Comparison of ENCODE assay signal across 17 mouse cellular contexts in the genomic region with DNA sequence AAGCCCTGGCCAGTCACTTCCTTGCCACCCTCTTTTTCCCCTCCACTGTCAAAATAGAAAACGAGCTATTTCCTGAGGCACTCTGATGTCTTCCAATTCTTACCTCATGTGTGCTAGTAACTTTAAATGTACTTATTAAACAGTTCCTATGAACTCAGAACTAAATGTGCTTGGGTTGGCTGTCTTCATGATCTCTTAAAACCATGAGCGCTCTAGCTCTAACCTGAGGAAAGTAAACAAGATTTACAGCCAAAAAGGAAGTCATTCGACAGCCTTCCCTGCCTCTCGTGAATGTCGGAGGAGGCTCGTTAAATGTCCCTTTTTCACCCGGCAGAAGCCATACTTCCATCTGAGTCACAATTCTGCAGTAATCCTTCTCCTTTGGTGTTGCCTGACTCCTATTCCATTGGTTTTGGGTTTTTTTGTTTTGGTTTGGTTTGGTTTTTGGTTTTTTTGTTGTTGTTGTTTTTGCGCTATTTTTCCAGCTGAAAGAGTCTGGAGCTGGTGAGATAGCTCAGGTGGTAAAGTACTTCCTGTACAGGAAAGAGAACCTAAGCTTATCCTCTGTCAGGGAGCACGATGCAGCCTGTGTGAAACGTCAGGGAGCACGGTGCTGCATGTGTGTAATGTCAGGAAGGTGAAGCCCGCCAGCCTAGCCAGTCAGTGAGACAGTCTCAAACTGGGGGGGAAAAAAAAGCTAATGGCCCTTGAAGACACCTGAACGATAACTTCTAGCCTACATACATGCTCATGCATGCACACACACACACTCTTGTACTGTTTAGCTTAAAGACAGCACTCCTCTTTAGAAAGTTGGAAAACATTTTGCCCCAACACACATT. TPM values are rescaled to one million over a fixed set of nuclear protein-coding genes. Genes with fewer than 3 reads are reported as not detected.
DNase-seq lines count a peak whose midpoint lies in the region; ATAC-seq and TF ChIP-seq lines count a peak whose summit lies in the region.
"Had no signal": no experiment of that assay in that cellular context is flagged by ENCODE, and none has a peak within 500 bp of the region (broad histone marks: within the 10 kb centered on the region; RNA-seq: fewer than 3 reads in every experiment).

No protein-coding gene starts in this region.

- TF ChIP-seq CTCF in embryonic fibroblast, embryonic 13.5 days (IDR thresholded peaks at IDR 0.05; ENCODE audit: borderline replicate concordance, insufficient read depth, low read length) = no peak

- H3K36me3 ChIP-seq in heart, embryonic 16.5 days (ENCODE audit: control insufficient read depth, insufficient read depth) = no peaks in the 10 kb centered on the region
- H3K36me3 ChIP-seq in heart, embryonic 11.5 days (ENCODE audit: control insufficient read depth, insufficient read depth, low read length) = no peaks in the 10 kb centered on the region
- H3K36me3 ChIP-seq in macrophage (ENCODE audit: inconsistent target) = no peaks in the 10 kb centered on the region
- H3K36me3 ChIP-seq: embryonic facial prominence, embryonic 13.5 days; forebrain, embryonic 15.5 days; hindbrain, embryonic 12.5 days had no signal

- H3K79me2 ChIP-seq in macrophage (ENCODE audit: inconsistent target) = peaks cover 100% of the 10 kb centered on the region

- H3K9me3 ChIP-seq in heart, embryonic 16.5 days (replicated peaks; ENCODE audit: control insufficient read depth, low read length) = no peaks in the 10 kb centered on the region
- H3K9me3 ChIP-seq in heart, embryonic 11.5 days (replicated peaks; ENCODE audit: control insufficient read depth, low read length) = no peaks in the 10 kb centered on the region
- H3K9me3 ChIP-seq: embryonic facial prominence, embryonic 13.5 days; forebrain, embryonic 15.5 days; hindbrain, embryonic 12.5 days had no signal

- TF ChIP-seq POLR2A in embryonic fibroblast, embryonic 13.5 days (IDR thresholded peaks at IDR 0.05; ENCODE audit: low read depth, low read length) = no peak

- 53% methylated on average over 13 of the region's 13 CpGs for WGBS in heart, embryonic 16.5 days
- 57% methylated on average over 13 of the region's 13 CpGs for WGBS in heart, embryonic 11.5 days (ENCODE audit: insufficient replicate concordance)
- 23% methylated on average over 12 of the region's 13 CpGs for WGBS in macrophage (ENCODE audit: missing documents)

- H3K27me3 ChIP-seq in heart, embryonic 16.5 days (ENCODE audit: control insufficient read depth, insufficient read depth, low read length) = no peaks in the 10 kb centered on the region
- no peaks in the 10 kb centered on the region for H3K27me3 ChIP-seq in heart, embryonic 11.5 days (ENCODE audit: control insufficient read depth, insufficient read depth, low read length)
- H3K27me3 ChIP-seq: embryonic facial prominence, embryonic 13.5 days; forebrain, embryonic 15.5 days; hindbrain, embryonic 12.5 days had no signal

- H3K9ac ChIP-seq in heart, embryonic 16.5 days (ENCODE audit: low read length) = no peak overlapping the region; the same call in 1 of the 2 replicates
- H3K9ac ChIP-seq in heart, embryonic 11.5 days (ENCODE audit: low read depth, low read length) = no peak overlapping the region
- H3K9ac ChIP-seq: embryonic facial prominence, embryonic 13.5 days; forebrain, embryonic 15.5 days; hindbrain, embryonic 12.5 days had no signal

- H3K4me3 ChIP-seq in heart, embryonic 16.5 days (ENCODE audit: low read length) = no peak overlapping the region
- H3K4me3 ChIP-seq in heart, embryonic 11.5 days (ENCODE audit: low read depth, low read length) = no peak overlapping the region
- H3K4me3 ChIP-seq in embryonic fibroblast, embryonic 13.5 days (ENCODE audit: insufficient read depth, low read length) = no peak overlapping the region
- no peak overlapping the region for H3K4me3 ChIP-seq in macrophage (ENCODE audit: inconsistent target)
- H3K4me3 ChIP-seq: embryonic facial prominence, embryonic 13.5 days; forebrain, embryonic 15.5 days; hindbrain, embryonic 12.5 days had no signal

- H3K4me1 ChIP-seq in heart, embryonic 16.5 days (ENCODE audit: control insufficient read depth, insufficient read depth, low read length) = peaks cover 38% of the 10 kb centered on the region
- H3K4me1 ChIP-seq in heart, embryonic 11.5 days (ENCODE audit: control insufficient read depth, insufficient read depth, low read length) = peaks cover 16% of the 10 kb centered on the region
- peaks cover 28% of the 10 kb centered on the region for H3K4me1 ChIP-seq in embryonic fibroblast, embryonic 13.5 days (ENCODE audit: control insufficient read depth, insufficient read depth, low read length)
- H3K4me1 ChIP-seq: forebrain, embryonic 15.5 days; hindbrain, embryonic 12.5 days had no signal

- H3K27ac ChIP-seq in heart, embryonic 16.5 days (ENCODE audit: low read length) = peak overlapping the region; percentile 78; the same call in 1 of the 2 replicates
- H3K27ac ChIP-seq in heart, embryonic 11.5 days (ENCODE audit: low read depth, low read length) = no peak overlapping the region
- H3K27ac ChIP-seq in embryonic fibroblast, embryonic 13.5 days (ENCODE audit: insufficient read depth, low read length) = peak overlapping the region; percentile 5; the same call in 1 of the 2 replicates
- H3K27ac ChIP-seq in macrophage = peak overlapping the region; percentile 56
- H3K27ac ChIP-seq: embryonic facial prominence, embryonic 13.5 days; forebrain, embryonic 15.5 days; hindbrain, embryonic 12.5 days had no signal

- ATAC-seq in heart, embryonic 16.5 days (replicated peaks; ENCODE audit: extremely low read depth, insufficient read depth, low FRiP score) = no peak
- no peak for ATAC-seq in heart, embryonic 11.5 days (replicated peaks; ENCODE audit: insufficient number of reproducible peaks, low FRiP score, low TSS enrichment)
- ATAC-seq in erythroblast, adult 5-6 weeks (replicated peaks; ENCODE audit: low FRiP score, poor library complexity, severe bottlenecking) = no peak
- ATAC-seq: forebrain, embryonic 15.5 days; midbrain, embryonic 16.5 days had no signal

- DNase-seq in CD4-positive helper T cell, adult 2 months (ENCODE audit: low read depth, low spot score) = peak; percentile 48
- no peak for DNase-seq in layer of hippocampus, postnatal 25 days (ENCODE audit: extremely low spot score in 1 of 2, low spot score in 1 of 2)
- no peak for DNase-seq in urinary bladder, postnatal 4 days (ENCODE audit: low spot score in 2 of 2)
- DNase-seq: cerebellum, postnatal 14 days; kidney, adult 18-20 months; lung, postnatal 36 days; retina, postnatal 1 day; spleen, adult 18-20 months had no signal

- peak overlapping the region; percentile 26 for H3K4me2 ChIP-seq in heart, embryonic 16.5 days (ENCODE audit: low read depth, low read length)
- no peak overlapping the region for H3K4me2 ChIP-seq in heart, embryonic 11.5 days
- H3K4me2 ChIP-seq: embryonic facial prominence, embryonic 13.5 days; forebrain, embryonic 15.5 days; hindbrain, embryonic 12.5 days had no signal

RNA-seq across cellular contexts. Expression of a gene that starts 12.1 kb away (rescaled TPM):
- 63.3 and 65.7 TPM in 2 replicates for polyA plus RNA-seq in heart, embryonic 16.5 days (2015; fragmentation: Nextera tagmentation; extraction: Ambion mirVana)
- 65.1 and 69.8 TPM in 2 replicates for polyA plus RNA-seq in heart, embryonic 11.5 days (2014; fragmentation: Nextera tagmentation; extraction: Ambion mirVana)
- polyA plus RNA-seq in embryonic fibroblast, embryonic 13.5 days (2011; ENCODE audit: insufficient read length, low read depth, missing spikeins) = 186 and 192 TPM in 2 replicates
- total RNA-seq in macrophage (2018; cell fraction: chromatin; rRNA removed) = 100 to 1,000 TPM; 114 to 380 (median 155) TPM
- 100 to 1,000 TPM; 105 to 202 (median 138) TPM for total RNA-seq in macrophage (2018; cell fraction: cytosol; rRNA removed)
- total RNA-seq in macrophage (2018; cell fraction: nucleus; rRNA removed) = 100 to 1,000 TPM; 109 to 435 (median 150) TPM
- polyA plus RNA-seq in macrophage (2018) = 98.9 to 118 TPM (median 106 TPM) in 3 replicates
- 100 to 1,000 TPM; 118 to 121 TPM for total RNA-seq in layer of hippocampus, postnatal 25 days (2021)
- 84.9 and 102 TPM in 2 replicates for total RNA-seq in erythroblast, adult 5-6 weeks (2015; ENCODE audit: low replicate concordance)
- total RNA-seq in erythroblast, adult 5-6 weeks (2017; ENCODE audit: low replicate concordance) = 85.2 and 101 TPM in 2 replicates
